Mouse (Mus musculus) hematopoietic stem cell, adult 5-6 weeks (primary cell): ENCODE measurements around the gene Cxcl16. TPM values are rescaled to one million over a fixed set of nuclear protein-coding genes. Genes with fewer than 3 reads are reported as not detected.

ENCODE experiments used
- ATAC-seq, 2 experiments: fragments of 125-278 bp in 1 of 2; replicated peaks in 1 of 2; 2 replicates each; pipeline ENCODE4 v1.8.0; 2016 to 2017; ENCODE audit warnings: inconsistent platforms in 2 of 2, mild to moderate bottlenecking in 2 of 2, moderate number of reproducible peaks in 2 of 2, low read depth in 1 of 2, moderate TSS enrichment in 1 of 2; ENCODE audit not compliant: low FRiP score in 2 of 2, poor library complexity in 2 of 2, severe bottlenecking in 2 of 2, insufficient read depth in 1 of 2, low TSS enrichment in 1 of 2
- total RNA-seq: library from RNA; stranded (forward); fragments of 172-1452, 232-1000 nt; gene quantifications from 2 replicates; pipeline ENCODE4 v1.2.3, GENCODE M21; 2017

Gene Cxcl16
- total RNA-seq, 1 experiment from 2014 or later, result not detected

DNA sequence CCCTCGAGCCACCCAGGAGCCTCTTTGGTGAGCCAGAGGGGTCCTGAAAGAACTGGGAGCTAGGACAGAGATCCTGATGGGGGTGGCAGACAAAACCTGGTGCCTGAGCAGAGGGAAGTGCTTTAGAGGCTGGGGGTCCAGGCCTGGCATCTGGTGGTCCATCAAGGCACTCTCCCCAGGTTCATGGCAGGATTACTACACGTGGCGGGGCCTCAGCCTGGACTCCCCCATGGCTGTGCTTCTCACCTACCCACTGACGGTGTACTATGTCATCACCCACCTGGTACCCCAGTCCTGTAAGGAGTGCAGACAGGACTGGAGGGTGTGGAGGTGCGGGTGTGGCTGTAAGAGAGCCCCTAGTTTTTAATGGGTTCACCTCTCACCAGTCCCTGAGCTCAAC, 4.2 kb upstream of the Cxcl16 start:
- ATAC-seq, result no peak

DNA sequence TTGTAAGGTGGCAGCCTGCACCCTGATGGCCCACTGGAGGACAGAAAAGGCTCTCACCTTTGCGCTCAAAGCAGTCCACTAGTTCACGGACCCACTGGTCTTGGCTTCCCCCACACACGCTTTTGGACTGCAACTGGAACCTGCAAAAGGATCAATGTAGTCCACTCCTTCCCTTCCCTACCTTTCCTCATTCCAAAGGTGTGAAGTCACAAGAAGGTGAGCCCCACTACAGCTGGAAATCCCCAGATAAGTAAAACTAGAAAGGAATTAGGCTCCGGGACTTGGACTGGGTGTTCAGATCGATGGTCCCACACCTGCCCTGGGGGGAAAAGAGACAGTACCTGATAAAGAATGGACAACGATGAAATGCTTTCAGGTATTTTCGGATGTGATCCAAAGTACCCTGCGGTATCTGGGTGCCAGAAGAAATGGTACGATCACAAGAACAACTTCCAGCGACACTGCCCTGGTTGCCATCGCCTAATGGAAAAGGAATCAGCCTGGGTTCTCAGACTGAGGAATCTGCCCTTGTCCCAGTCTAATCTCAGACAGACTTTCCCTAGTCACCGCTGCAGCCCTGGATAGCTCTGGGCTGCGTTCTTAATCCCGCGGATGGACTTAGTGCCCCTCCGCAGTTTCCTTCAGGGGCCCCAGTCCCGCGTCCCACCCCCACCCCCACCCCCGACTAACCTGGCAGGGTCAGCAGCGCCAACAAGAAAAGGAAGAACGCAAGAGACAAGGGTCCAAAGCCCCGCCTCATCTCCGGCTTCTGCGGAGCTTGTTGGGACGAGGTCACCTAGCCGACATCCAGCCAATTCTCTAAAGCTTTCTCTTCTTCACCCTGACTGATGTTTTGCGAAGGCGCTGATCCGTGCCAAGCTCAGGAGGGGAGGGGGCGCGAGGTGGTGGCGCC, 840 bp downstream of the Cxcl16 start, which contains the start of gene Zmynd15:
Gene Zmynd15 (plus strand): TSS at position 746 of the 913 bp plus-strand sequence.
- no peak for ATAC-seq

DNA sequence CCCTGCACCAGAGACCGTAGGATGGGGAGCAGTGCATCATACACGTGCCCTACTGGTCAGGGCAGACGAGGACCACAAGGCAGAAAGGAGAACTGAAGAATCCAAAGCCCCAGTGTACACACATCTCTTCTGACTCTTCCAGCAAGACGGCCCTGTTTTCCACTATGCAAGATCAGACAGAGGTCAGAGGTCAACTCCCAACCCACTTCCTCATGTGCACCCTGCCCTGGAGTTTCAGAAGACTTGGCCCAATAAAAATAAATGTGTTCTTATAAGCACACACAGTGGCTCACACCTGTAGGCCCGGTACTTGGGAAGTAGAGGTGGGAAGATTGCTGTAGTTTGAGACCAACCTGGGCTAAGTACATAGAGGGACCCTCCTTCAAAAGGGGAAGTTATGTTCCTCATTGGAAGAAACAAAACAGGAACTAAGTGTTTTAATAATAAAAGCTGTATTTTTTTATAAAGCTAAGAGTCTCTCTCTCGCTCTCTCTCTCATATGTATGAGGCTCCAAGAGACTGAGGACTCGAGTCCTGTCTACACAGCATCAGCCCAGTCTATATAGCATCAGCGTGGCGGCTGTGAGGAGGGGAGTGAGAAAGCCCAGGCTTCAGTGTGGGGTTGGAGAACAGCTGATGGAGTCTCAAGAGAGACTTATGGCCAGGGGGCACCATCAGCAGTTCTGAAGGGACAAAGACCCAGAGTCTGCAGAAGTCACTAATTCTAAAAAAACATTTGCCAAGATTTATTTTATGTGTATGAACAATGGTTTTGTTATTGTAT, 6.3 kb downstream of the Cxcl16 start:
- no peak for ATAC-seq

DNA sequence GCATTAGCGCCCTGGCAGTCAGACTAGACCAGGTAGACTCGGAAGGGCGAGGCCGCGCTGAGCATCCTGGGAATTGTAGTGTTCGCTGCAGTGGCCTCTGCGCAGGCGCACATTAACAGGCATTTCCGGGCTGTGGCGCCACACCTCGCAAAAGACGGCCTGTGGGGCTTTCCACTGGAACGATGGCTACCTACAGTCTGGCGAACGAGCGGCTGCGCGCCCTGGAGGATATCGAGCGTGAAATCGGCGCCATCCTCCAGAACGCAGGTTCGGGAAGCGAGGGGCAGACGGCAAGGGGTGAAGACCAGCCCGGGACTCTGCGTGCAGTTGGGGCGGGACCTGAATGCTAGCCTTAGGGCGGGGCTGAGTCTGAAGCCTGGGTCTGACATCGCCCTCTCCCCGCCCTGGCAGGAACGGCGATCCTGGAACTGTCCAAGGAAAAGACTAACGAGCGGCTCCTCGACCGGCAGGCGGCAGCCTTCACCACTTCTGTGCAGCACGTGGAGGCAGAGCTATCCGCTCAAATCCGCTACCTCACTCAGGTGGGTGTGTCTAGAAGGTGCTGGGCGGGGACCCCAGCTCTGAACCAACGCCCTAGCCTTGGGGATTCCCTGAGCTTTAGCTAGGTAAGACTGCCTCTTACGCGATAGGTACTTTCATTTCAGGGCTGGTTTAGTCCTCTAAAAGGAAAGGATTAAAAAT, 7.8 kb downstream of the Cxcl16 start, which contains the start of gene Med11:
Gene Med11 (plus strand): TSS at position 123 of the 702 bp plus-strand sequence.
- peak; percentile 91 to 94 for ATAC-seq

GRCm38 (mm10) chr11:70450926-70451325, 8.9 kb downstream of the Cxcl16 start:
- ATAC-seq, result no peak

- no peak for ATAC-seq
Measured at GRCm38 (mm10) chr11:70447373-70447772, 12.4 kb downstream of the Cxcl16 start.

- peak; percentile 65 to 69; a peak in 3 of 4 replicates for ATAC-seq
Measured at GRCm38 (mm10) chr11:70446756-70447155, 13.0 kb downstream of the Cxcl16 start.

GRCm38 (mm10) chr11:70444667-70445066, 15.1 kb downstream of the Cxcl16 start:
- no peak for ATAC-seq

GRCm38 (mm10) chr11:70443964-70444363, 15.8 kb downstream of the Cxcl16 start:
- no peak for ATAC-seq

DNA sequence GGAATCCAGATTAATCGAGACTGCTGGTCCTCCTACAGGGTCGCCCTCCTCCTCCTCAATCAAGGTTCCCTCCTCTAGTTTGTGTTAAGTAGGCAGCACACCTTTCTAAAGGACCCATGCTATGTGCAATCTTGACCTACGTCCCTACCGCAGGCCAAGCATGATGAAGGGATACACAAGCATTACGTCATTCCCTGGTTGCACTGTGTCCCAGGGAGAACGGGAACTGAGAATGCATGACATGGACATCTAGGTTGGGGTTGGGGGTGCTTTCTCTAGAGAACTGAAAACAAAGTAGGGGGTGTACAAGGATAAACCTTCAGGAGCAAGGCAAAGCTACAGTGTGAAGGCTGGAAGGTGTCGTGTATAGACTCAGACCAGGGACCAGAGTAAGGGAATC, 17.9 kb downstream of the Cxcl16 start:
- no peak for ATAC-seq

DNA sequence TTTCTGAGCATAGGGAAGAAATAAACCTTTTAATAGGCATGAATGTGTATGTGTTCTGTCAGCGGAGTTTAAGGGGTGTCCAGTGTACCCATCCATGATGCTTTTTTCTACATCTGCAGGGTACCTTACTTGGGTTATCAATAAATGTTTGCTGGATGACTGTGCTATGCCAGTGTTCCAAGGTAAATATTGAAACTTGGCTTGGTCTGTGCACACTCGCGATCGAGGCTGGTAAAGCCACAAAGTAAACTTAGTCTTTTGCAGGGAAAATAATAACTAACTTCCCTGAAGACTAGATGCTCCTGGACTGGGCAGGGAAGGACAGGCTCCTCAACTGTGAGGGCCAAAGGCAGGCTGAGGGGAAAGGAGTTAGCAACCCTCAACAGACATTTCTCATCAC, 19.1 kb downstream of the Cxcl16 start:
- no peak for ATAC-seq

DNA sequence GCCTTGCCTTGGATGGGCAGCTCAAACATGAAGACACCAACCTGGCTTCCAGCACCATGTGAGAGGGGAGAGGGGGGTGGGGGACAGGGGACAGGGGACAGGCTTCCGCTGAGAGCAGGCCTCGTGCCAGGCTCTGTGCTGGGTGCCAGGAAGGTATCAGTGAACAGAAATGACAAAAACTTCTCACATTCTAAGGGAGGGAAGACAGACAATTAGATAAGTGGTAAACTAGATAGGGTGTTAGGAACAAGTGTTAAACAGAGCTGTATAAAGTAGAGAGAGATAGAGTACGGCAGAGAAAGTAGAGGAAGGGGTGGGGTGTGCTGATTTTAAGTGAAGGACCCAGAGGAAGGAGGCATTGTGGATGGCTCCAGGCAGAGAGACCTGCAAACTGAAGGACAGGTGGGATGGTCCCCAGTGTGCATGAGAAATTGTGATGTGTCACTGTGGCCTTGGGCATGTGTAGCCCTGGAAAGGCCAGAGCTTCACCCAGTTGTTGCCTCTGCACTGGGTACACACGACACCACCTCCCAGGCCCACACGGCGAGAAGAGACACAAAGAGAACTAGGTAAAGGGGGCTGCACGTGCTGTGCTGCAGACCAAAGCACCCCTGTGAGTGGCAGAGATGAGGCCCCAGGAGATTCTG, 20.9 kb downstream of the Cxcl16 start:
- no peak for ATAC-seq

DNA sequence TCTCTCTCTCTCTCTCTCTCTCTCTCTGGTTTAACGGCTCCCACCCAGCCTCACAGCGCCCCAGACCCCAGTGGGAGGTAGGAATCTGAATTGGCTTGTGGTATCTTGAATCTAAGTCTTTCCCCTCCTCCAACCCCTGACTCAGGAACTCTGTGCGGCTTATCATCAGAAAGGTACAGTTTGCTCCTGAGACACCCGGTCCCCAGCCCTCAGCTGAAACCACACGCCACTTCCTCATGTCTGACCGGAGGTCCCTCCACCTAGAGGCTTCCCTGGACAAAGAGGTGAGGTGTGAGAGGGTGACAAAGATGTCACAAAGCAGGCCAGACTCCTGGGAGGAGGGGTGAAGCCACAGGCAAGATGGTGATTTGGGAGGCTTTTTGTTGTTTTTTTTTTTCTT, 22.4 kb downstream of the Cxcl16 start:
- ATAC-seq, result peak; percentile 4 to 32; a peak in 3 of 4 replicates

GRCm38 (mm10) chr11:70435476-70435875, 24.3 kb downstream of the Cxcl16 start:
- no peak for ATAC-seq

DNA sequence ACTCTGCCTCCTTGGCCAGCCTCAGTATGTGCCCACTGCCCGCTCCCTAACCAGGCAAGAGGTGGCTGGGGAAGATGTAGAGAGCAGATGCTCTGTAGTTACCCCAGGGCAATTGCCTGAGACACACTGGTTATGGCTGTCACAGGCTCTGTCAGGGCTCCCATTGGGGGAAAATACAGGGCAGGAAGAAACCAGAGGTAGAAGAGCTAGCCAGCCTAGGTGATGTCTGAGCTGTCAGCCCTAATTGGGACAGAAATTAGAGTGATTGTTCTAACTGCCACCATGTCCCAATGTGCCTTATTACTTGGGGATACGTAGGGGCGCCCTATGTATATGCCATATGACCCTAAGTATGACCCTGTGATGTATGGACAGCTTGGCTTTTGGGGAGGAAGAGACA, 25.8 kb downstream of the Cxcl16 start:
- ATAC-seq, result no peak

- peak; percentile 0 to 1; a peak in 1 of 4 replicates for ATAC-seq
Measured at GRCm38 (mm10) chr11:70433569-70433943, 26.2 kb downstream of the Cxcl16 start.

GRCm38 (mm10) chr11:70432895-70433568, 26.8 kb downstream of the Cxcl16 start:
- peak; percentile 5 to 18; a peak in 1 of 4 replicates for ATAC-seq
